Mouse (Mus musculus) stomach, embryonic 16.5 days (tissue): Measurements from ENCODE around the gene Rps23. TPM values are rescaled to one million over a fixed set of nuclear protein-coding genes. Genes with fewer than 3 reads are reported as not detected.
"Not testable (repeated sequence)": the region's sequence is repeated elsewhere in the genome, so short reads cannot be mapped to it uniquely, and the experiment has no call there.

Experiments
- ATAC-seq: fragments of 200-750 bp; cut with Nextera tagmentation; 2 replicates; pipeline ENCODE4 v1.8.0; 2017; ENCODE audit warnings: moderate number of reproducible peaks, moderate TSS enrichment; ENCODE audit not compliant: insufficient read depth, low FRiP score
- H3K27ac ChIP-seq: fragments of 300-500 bp; sonication (generic); 2 replicates; pipeline ENCODE4 v1.5.1; 2014; ENCODE audit warnings: low read length
- H3K27me3 ChIP-seq: fragments of 300-500 bp; sonication (generic); 2 replicates; pipeline ENCODE4 v1.6.1; 2014; ENCODE audit warnings: low read length, control low read depth, mixed read lengths; ENCODE audit not compliant: control insufficient read depth, insufficient read depth
- H3K36me3 ChIP-seq: fragments of 300-500 bp; sonication (generic); 2 replicates; pipeline ENCODE4 v1.6.1; 2014; ENCODE audit warnings: low read length; ENCODE audit not compliant: control insufficient read depth, insufficient read depth
- H3K4me1 ChIP-seq: fragments of 300-500 bp; sonication (generic); 2 replicates; pipeline ENCODE4 v1.6.1; 2014; ENCODE audit warnings: low read length, control low read depth, mixed read lengths; ENCODE audit not compliant: control insufficient read depth, insufficient read depth
- H3K4me2 ChIP-seq: fragments of 300-500 bp; sonication (generic); 2 replicates; pipeline ENCODE4 v1.6.1; 2014; ENCODE audit warnings: low read depth, low read length, mixed read lengths
- H3K4me3 ChIP-seq: fragments of 300-500 bp; sonication (generic); replicated peaks from 2 replicates; pipeline ENCODE4 v1.5.1; 2014; ENCODE audit warnings: mild to moderate bottlenecking, low read length
- H3K9ac ChIP-seq: fragments of 300-500 bp; sonication (generic); 2 replicates; pipeline ENCODE4 v1.6.1; 2014; ENCODE audit warnings: low read length
- H3K9me3 ChIP-seq: fragments of 300-500 bp; sonication (generic); replicated peaks from 2 replicates; pipeline ENCODE4 v1.6.1; 2016; ENCODE audit warnings: low read length, control low read depth; ENCODE audit not compliant: control insufficient read depth
- WGBS: fragments of 180-500 bp; shearing (Covaris S2); extraction: QIAGEN DNeasy Blood & Tissue Kit; methylation state at CpG from one replicate; pipeline ENCODE4 v1.1.7; 2014; 5-methylcytosine and 5-hydroxymethylcytosine counted together
- polyA plus RNA-seq: library from polyadenylated mRNA; unstranded; fragments of >200 nt; fragmentation: Nextera tagmentation; extraction: Ambion mirVana; gene quantifications from 2 replicates; pipeline ENCODE4 v1.2.1, GENCODE M21; 2015

Gene Rps23
- polyA plus RNA-seq, 1 experiment from 2014 or later = 217 TPM

DNA sequence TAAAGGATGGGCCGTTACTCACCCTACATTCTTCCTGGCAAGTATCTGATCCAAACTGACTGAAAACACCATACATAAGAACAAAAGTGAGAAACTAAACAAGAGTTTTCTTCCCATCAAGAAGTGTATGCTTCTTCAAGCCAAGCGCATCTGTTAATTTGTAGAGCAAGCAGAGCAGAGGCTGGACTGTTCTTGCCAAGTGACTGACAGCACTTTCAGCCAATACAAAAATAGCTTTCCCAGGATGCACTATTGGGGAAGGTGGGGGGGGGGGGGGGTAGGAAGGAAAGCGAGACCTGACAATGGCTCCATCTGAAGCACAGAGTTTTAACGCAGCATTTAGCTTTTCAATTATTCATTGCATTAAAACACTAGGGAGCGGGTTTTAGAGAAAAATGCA lies 17.6 kb upstream of the Rps23 start, which contains the start of gene Atp6ap1l:
Gene Atp6ap1l, minus strand, starts transcription at position 180 of the 400 bp plus-strand sequence.
- H3K9me3 ChIP-seq = no peaks in the 10 kb centered on the region
- H3K27ac ChIP-seq = no peak within 1 kb of the TSS
- H3K9ac ChIP-seq = no peak within 1 kb of the TSS
- H3K36me3 ChIP-seq = no peaks in the 10 kb centered on the region
- no peak within 1 kb of the TSS for H3K4me2 ChIP-seq
- ATAC-seq = no peak
- H3K4me1 ChIP-seq = no peaks in the 10 kb centered on the region
- WGBS = 90% methylated on average over 5 of the region's 5 CpGs
- no peak within 1 kb of the TSS for H3K4me3 ChIP-seq
- H3K27me3 ChIP-seq = no peaks in the 10 kb centered on the region

DNA sequence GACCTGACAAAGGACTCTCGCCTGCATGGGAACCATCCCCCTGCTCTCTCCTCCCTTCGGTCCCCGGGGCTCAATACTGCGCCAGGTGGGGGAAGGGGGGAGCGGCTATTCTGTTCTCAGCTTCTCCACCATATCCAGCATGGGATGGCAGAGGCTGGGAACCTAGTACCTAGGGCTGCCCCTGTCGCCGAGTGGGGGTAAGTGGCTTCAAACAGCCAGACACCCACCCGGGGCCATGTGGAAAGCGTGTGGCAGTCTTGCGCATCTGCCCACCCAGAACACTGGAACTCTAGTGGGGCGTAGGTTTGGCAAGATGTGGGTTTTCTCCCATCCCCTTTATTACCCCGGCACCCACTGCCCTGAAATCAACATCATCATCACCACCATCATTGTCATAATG lies 15.4 kb upstream of the Rps23 start:
- H3K9me3 ChIP-seq = no peaks in the 10 kb centered on the region
- H3K4me2 ChIP-seq = no peak overlapping the region
- H3K27me3 ChIP-seq = no peaks in the 10 kb centered on the region
- no peaks in the 10 kb centered on the region for H3K4me1 ChIP-seq
- no peak for ATAC-seq
- H3K4me3 ChIP-seq = no peak overlapping the region
- H3K36me3 ChIP-seq = no peaks in the 10 kb centered on the region
- no peak overlapping the region for H3K9ac ChIP-seq
- H3K27ac ChIP-seq = no peak overlapping the region
- 83% methylated on average over 12 of the region's 12 CpGs for WGBS

- Histone ChIP-seq H3K4me3 (no peak overlapping the region), H3K9ac (no peak overlapping the region), H3K4me1 (no peaks in the 10 kb centered on the region), H3K27me3 (no peaks in the 10 kb centered on the region), H3K36me3 (no peaks in the 10 kb centered on the region), H3K9me3 (no peaks in the 10 kb centered on the region), H3K27ac (no peak overlapping the region), H3K4me2 (no peak overlapping the region)
- ATAC-seq = no peak
- 79% methylated on average over 17 of the region's 17 CpGs for WGBS
These were observed 9.7 kb upstream of the Rps23 start for GRCm38 (mm10) chr13:90912760-90913674.

DNA sequence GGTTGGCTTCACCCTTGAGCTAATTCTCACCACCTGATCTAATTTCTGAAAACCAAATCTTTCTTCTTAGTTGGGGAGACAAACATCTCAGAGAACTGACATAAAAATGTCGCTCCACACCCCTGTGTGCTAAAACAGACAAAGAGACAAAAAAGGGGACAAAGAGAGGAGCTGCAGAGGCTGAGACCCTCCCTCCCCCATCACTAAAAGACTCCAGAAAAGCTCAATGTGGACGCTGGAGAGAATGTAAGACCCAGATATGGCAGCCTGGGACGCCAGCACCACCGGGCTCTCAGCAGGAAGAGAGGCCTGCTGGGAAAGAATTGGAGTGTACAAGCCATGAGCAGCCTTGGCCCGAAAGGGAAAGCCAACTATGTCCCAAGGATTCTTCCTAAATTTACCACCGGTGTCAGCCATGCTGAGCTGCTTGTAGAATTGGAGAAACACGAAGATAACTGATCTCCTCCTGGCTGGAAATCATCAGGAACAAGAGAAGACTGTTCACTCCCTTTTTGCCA lies 9.0 kb upstream of the Rps23 start:
- ATAC-seq = no peak
- Histone ChIP-seq H3K36me3 (no peaks in the 10 kb centered on the region), H3K4me3 (no peak overlapping the region), H3K9ac (no peak overlapping the region), H3K27me3 (no peaks in the 10 kb centered on the region), H3K4me2 (no peak overlapping the region), H3K4me1 (no peaks in the 10 kb centered on the region), H3K9me3 (no peaks in the 10 kb centered on the region), H3K27ac (no peak overlapping the region)
- 61% methylated on average over 7 of the region's 7 CpGs for WGBS

DNA sequence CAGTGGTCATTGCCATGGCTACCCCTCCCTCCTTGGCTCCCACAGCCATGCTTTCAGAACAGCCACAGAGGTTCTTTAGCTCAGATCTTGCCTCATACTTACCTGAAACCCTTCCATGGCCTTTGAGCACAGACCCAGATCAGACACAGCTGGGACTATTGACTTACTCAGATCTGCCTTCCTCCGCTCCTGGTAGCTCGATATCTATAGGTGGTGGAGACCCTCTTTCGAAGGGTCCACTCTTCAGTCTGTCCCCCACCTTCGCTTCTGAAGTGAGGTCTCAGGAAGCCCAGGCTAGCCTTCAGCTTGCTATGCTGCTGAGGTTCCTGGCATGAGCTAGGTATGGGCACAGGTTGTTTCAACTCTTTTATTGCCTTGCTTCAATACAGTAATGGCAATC lies 8.0 kb upstream of the Rps23 start:
- H3K27me3 ChIP-seq = no peaks in the 10 kb centered on the region
- H3K9me3 ChIP-seq = no peaks in the 10 kb centered on the region
- H3K4me1 ChIP-seq = no peaks in the 10 kb centered on the region
- H3K4me3 ChIP-seq = no peak overlapping the region
- no peak overlapping the region for H3K4me2 ChIP-seq
- no peaks in the 10 kb centered on the region for H3K36me3 ChIP-seq
- no peak for ATAC-seq
- 88% methylated on average over 4 of the region's 4 CpGs for WGBS
- no peak overlapping the region for H3K27ac ChIP-seq
- no peak overlapping the region for H3K9ac ChIP-seq

DNA sequence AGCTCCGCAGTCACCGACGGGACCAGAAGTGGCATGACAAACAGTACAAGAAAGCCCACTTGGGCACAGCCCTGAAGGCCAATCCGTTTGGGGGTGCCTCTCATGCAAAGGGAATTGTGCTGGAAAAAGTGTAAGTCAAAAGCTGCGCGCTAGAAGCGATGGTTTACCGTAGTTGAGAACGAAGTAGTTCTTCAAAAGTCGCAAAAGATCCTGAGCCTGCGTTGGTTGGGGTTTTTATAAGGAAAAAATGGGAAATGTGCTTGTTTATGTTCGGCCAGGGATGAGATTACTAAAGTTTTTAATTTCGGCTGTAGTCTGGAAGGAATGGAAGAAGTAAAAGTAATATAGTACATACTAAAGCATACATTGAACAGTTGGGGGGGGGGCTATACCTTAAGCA lies 859 bp downstream of the Rps23 start:
- H3K4me1 ChIP-seq, H3K9me3 ChIP-seq, ATAC-seq, H3K27me3 ChIP-seq: not testable (repeated sequence)
- Histone ChIP-seq H3K27ac (peak overlapping the region; percentile 85), H3K4me3 (peak overlapping the region; percentile 91), H3K4me2 (peak overlapping the region; percentile 76), H3K9ac (peak overlapping the region; percentile 97), H3K36me3 (peaks cover 15% of the 10 kb centered on the region; the same call in 1 of the 2 replicates)
- under 1% methylated on average over 13 of the region's 13 CpGs for WGBS

DNA sequence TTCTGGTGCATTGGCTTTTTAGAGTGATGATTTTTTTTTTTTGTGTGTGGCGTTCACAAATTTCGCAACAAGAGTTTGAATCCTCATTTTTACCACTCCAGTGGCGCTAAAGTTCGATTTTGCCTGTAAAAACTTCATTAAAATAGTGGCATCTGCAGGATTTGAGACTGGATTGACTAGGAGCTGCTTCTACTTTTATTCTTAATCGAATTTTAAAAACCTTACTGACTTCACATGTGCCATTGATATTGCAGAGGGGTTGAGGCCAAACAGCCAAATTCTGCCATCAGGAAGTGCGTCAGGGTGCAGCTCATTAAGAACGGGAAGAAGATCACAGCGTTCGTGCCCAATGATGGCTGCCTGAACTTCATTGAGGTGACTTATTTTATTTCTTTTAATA lies 1.3 kb downstream of the Rps23 start:
- WGBS = 47% methylated on average over 9 of the region's 9 CpGs
- peak overlapping the region; percentile 85; the same call in 1 of the 2 replicates for H3K27ac ChIP-seq

DNA sequence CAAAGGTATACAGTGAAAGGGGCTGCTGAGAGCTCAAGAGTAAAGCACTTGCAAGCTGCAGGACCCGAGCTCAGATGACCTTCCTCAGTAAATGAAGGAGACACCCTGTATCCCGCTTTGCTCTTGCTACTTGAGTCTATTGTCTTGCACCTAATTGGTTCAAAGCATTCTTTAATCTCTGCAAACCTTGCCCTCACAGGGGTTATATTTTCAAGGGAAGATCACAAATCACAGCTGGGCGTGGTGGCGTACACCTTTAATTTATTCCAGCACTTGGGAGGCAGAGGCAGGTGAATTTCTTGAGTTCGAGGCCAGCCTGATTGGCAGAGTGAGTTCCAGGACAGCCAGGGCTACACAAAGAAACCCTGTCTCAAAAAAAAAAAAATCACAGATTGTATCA lies 2.4 kb downstream of the Rps23 start:
- no peak for ATAC-seq

More for the DNA sequence above, 1.3 kb downstream of the Rps23 start:
- peak overlapping the region; percentile 76 for H3K4me2 ChIP-seq
- H3K9me3 ChIP-seq = no peaks in the 10 kb centered on the region
- 0 out of 2 replicates have a peak, but pooled peaks cover 4% of the 10 kb centered on the region for H3K4me1 ChIP-seq
- H3K9ac ChIP-seq = peak overlapping the region; percentile 97
- no peak for ATAC-seq
- H3K4me3 ChIP-seq = peak overlapping the region; percentile 91
- H3K36me3 ChIP-seq = peaks cover 15% of the 10 kb centered on the region; the same call in 1 of the 2 replicates
- H3K27me3 ChIP-seq = no peaks in the 10 kb centered on the region

DNA sequence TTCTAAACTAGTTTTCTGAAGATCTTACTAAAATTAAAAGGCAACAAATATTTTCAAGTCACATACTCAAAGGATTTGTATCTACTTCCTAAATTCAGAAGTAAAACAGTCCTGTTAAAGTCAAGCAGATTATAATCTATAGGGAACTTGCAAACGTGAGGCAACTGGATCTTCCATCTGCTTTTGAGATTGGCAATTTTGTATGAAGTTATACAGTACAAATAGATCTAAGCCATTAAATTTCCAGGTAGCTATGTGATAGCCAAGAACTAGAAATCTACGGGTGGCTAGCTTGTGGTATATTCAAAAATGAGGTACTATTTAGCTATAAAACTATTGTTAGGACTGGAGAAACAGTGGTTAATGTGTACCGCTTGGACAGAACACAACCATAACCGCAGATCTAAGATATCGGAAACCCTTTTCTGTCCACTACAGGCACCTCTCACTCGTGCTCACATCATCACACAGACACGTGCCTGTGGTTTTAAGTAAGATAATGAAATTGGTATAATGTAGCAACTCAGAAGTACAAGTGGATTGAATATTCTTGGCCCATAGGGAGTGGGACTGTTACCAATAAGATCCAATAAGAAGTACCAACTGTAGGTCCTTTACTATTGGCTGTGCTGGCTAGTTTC lies 3.5 kb downstream of the Rps23 start:
- Histone ChIP-seq H3K4me1 (0 out of 2 replicates have a peak, but pooled peaks cover 4% of the 10 kb centered on the region), H3K27me3 (no peaks in the 10 kb centered on the region), H3K4me2 (no peak overlapping the region), H3K27ac (no peak overlapping the region), H3K36me3 (peaks cover 15% of the 10 kb centered on the region; the same call in 1 of the 2 replicates), H3K4me3 (no peak overlapping the region), H3K9ac (no peak overlapping the region), H3K9me3 (no peaks in the 10 kb centered on the region)
- 75% methylated on average over 7 of the region's 7 CpGs for WGBS
- ATAC-seq = no peak

More for the DNA sequence above, 2.4 kb downstream of the Rps23 start:
- 0 out of 2 replicates have a peak, but pooled peaks cover 4% of the 10 kb centered on the region for H3K4me1 ChIP-seq
- no peak overlapping the region for H3K4me2 ChIP-seq
- H3K9me3 ChIP-seq = no peaks in the 10 kb centered on the region
- H3K4me3 ChIP-seq = no peak overlapping the region
- peaks cover 15% of the 10 kb centered on the region; the same call in 1 of the 2 replicates for H3K36me3 ChIP-seq
- WGBS = 85% methylated on average over 5 of the region's 5 CpGs
- no peak overlapping the region for H3K27ac ChIP-seq
- H3K27me3 ChIP-seq = no peaks in the 10 kb centered on the region
- no peak overlapping the region for H3K9ac ChIP-seq
